Mouse (Mus musculus): ENCODE measurements around the gene Pcbd2. TPM values are rescaled to one million over a fixed set of nuclear protein-coding genes. Genes with fewer than 3 reads are reported as not detected.

The Pcbd2 gene
- total RNA-seq, 2 experiments from 2014 or later, result 20.6 to 25.4 TPM

DNA sequence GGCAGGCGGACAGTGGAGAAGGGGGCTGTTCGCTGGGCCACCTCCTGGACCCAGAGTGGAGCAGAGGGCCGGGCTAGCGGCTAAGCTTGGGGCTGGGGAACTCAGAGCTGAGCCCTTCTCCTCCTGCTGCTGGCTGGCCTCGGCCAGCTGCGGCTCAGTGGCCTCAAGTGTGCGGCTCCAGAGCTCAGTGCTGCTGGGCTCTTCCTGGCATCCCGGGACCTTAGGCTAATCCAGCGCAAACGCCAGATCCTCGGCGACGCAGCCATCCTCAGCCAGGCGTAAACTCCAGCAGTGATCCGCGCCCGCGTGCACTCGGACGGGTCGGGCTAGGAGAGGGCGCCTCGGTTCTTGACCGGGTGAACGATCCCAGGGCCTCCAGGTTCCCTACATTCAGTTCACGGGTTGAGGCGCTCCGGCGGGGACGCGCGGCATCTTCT is 98.1 kb downstream of the Pcbd2 start:
- no peak for DNase-seq
- intact Hi-C loops (cut with DNase I), result no loop called here

- peak; percentile 66 for DNase-seq
- intact Hi-C loops (cut with DNase I), result no loop called here
These were observed 99.0 kb downstream of the Pcbd2 start for GRCm38 (mm10) chr13:55826008-55826671.

Other genes starting within 250 kb of the Pcbd2 start
- 100 to 1,000 TPM; 623 to 643 TPM for gene Dbn1, start 239.3 kb upstream of the Pcbd2 start, total RNA-seq (2021)
- 10 to 100 TPM; 62.5 to 66.8 TPM for gene Pdlim7, start 213.7 kb upstream of the Pcbd2 start, total RNA-seq (2021)
- 1 to 10 TPM; 6.4 to 7.2 TPM for gene Dok3, start 198.1 kb upstream of the Pcbd2 start, total RNA-seq (2021)
- gene Ddx41, start 190.7 kb upstream of the Pcbd2 start, total RNA-seq (2021), result 10 to 100 TPM; 51.6 to 56.5 TPM
- 10 to 100 TPM; 91.4 to 92.9 TPM for gene Fam193b, start 156.2 kb upstream of the Pcbd2 start, total RNA-seq (2021)
- gene Tmed9, start 153.6 kb upstream of the Pcbd2 start, total RNA-seq (2021), result 100 to 1,000 TPM; 109 to 111 TPM
- gene B4galt7, start 127.5 kb upstream of the Pcbd2 start, total RNA-seq (2021), result 10 to 100 TPM; 32.3 to 32.4 TPM
- 10 to 100 TPM; 60.3 to 62.0 TPM for gene Caml, start 104.4 kb upstream of the Pcbd2 start, total RNA-seq (2021)
- 10 to 100 TPM; 49.7 to 50.2 TPM for gene Ddx46, start 92.3 kb upstream of the Pcbd2 start, total RNA-seq (2021)
- 100 to 1,000 TPM; 101 TPM for gene B230219D22Rik, start 34.2 kb upstream of the Pcbd2 start, total RNA-seq (2021)
- 10 to 100 TPM; 58.7 to 59.5 TPM for gene Txndc15, start 12.7 kb upstream of the Pcbd2 start, total RNA-seq (2021)
- under 1 TPM; 0.38 to 0.44 TPM for gene Catsper3, start 57.2 kb downstream of the Pcbd2 start, total RNA-seq (2021)
- not detected for gene Pitx1, start 108.8 kb downstream of the Pcbd2 start, total RNA-seq (2021)